Mouse (Mus musculus) lung, postnatal 0 days (tissue): ENCODE measurements at regions not wholly inside any gene's neighbourhood (a gene's known extent, or its start where the extent isn't known, plus 50 kb on each side); places are given as distances from the start of the nearest gene placed in this dataset.

Experiments
- CTCF ChIP-seq: IDR thresholded peaks from 2 replicates; pipeline ENCODE4 v1.5.1; 2016; ENCODE audit warnings: antibody characterized with exemption, mild to moderate bottlenecking
- EP300 ChIP-seq: IDR thresholded peaks from 2 replicates; pipeline ENCODE4 v1.6.1; 2016; ENCODE audit warnings: antibody characterized with exemption, mild to moderate bottlenecking, control low read depth

- TF ChIP-seq CTCF, result no peak
- no peak for TF ChIP-seq EP300
Measured at GRCm38 (mm10) chr2:63875101-63875500, 222.7 kb downstream of the Fign start.
